Mouse (Mus musculus): ENCODE measurements around the gene Ifngr1.

Gene Ifngr1

DNA sequence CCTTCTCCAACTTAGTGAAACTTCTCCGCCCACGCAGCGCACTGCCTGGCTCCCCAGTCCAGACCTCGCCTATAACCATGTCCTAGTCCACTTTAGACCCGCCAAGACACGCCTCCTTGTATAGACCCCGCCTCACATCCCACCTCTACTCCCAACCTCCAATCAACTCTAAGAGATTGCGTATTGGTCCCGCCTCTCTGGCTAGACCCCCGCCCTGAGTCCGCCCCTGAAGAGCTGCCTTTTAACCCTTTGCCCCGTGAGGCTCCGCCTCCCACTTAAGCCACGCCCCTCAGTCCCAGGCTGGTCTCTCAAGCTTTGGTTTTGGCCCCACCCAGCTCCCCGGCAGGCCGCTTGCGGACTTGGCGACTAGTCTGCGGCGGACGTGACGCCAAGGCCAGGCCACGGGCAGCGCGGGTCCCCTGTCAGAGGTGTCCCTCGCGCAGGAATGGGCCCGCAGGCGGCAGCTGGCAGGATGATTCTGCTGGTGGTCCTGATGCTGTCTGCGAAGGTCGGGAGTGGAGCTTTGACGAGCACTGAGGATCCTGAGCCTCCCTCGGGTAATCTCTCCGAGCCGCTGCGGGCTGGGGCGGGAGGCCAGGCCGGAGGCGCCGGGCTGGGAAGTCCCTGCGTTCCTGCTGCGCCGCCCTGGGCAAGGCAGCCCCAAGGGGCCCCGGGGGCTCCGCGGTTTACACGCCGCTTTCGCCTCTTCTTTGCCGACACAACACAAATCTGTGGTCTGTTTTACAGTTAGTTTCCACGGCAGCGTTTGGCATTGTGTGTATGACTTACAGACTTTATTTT lies at the start of gene Ifngr1:
TSS of gene Ifngr1 (plus strand) at position 309 of the 801 bp plus-strand sequence.
- peak; percentile 100 for DNase-seq

DNA sequence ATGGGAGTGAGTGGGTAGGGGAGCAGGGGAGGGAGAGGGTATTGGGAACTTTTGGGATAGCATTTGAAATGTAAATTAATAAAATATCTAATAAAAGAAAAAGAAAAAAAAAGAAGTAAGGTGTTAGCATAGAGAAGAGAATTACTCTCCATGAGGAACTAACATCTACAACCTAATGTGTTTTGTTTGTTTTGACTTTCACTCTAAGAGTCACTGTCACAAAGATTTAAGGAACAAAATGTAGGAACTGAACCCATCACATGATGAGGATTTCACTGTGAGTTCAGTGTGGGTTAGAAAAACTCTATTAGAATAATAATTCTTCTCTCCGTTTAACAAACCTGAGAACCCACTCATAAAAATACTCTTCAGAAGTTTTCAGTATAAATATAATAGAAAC lies 44.9 kb upstream of the Ifngr1 start:
- no peak for DNase-seq

DNA sequence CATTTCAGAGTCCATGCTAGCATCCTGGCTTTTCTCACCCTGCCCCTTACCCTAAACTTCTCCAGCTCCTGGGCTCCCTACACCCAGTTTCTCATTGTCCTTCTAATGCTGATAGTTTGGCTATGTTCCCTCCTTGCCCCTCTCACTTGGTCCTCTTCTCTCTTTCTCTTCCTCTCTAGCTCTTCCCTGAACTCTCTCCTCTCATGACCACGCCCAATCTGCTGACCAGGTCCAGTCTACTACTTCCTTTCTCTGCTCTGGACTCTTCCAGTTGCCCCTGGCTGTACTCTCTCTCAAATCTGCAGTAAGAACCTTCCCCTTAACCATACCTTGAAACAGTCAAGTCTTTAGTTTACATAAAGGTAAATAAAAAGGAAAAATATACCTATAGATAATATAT lies 43.7 kb upstream of the Ifngr1 start:
- no peak for DNase-seq

GRCm38 (mm10) chr10:19548491-19548890 lies 43.3 kb upstream of the Ifngr1 start:
- DNase-seq: no peak

- no peak for DNase-seq
Observed at GRCm38 (mm10) chr10:19551585-19551984, 40.2 kb upstream of the Ifngr1 start.

DNA sequence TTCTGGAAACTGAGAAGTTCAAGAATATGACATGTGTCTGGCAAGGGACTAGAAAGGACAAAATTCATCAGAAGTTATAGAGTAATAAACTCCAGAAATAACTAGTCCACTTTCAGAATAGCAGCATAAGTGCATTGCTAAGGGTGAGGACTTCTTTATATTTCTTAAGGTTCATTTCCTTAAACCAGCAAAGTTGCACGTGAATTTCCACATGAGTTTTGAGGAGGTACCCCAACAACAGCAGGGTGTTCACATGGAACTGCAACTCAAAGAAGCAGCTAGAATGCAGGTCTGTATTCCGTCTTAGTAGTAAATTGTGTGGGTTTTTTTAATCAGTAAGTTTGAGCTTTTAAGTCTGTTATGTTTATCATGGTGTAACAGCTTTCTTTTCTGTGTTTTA lies 37.9 kb upstream of the Ifngr1 start:
- DNase-seq: no peak

GRCm38 (mm10) chr10:19557696-19558095 lies 34.1 kb upstream of the Ifngr1 start:
- no peak for DNase-seq

DNA sequence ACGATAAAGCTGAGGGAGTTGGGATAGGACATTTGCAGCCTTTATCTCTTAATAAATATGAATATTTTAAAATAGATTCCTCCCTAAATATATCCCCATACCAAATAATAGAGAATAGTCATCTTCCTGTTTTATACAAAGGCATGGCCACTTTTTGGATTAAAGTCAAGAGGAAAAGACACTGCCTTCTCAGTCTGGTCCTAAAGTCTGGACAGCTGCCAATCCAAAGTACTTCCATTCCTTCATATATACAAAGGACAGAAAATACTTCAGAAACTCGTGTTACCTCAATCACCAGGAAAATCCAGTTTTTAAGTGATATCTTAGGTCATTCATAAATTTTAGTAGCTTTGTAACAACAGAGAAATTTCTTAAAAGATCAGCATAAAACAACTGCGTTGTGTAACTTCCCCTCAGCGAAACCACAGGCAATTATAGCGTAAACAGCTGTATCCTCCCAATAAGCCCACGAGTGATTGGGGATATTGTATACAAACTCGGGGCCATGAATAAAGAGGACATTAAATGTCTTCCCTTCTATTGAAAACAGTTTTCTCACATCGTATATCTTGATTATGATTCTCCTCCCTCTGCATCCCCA lies 32.1 kb upstream of the Ifngr1 start:
- DNase-seq: peak in 1 of 2 experiments; percentile 11

DNA sequence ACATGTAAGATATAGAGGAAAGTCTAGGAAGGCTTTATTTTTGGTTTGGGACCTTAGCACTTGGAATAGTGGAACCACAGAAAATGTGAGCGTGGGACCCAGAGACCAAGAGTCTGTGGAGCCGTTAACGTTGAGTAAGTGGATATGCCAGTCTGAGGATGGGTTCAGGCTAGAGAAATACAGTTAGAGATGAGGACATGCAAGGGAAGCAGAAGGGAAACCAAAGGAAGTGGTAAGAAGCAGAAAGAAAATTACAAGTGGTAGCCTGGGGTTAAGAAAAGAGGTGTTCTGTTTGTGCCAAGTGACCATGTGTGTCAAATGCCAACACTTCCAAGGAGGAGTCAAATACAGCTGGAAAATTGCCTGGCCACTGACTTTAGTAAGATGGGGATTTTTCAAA lies 29.2 kb upstream of the Ifngr1 start:
- no peak for DNase-seq

- peak in 1 of 2 experiments; percentile 50 for DNase-seq
Observed at GRCm38 (mm10) chr10:19563443-19563861, 28.3 kb upstream of the Ifngr1 start.

GRCm38 (mm10) chr10:19567481-19567880 lies 24.3 kb upstream of the Ifngr1 start:
- DNase-seq: no peak

GRCm38 (mm10) chr10:19570288-19570687 lies 21.5 kb upstream of the Ifngr1 start:
- no peak for DNase-seq

- no peak for DNase-seq
Observed at GRCm38 (mm10) chr10:19570716-19571115, 21.0 kb upstream of the Ifngr1 start.

DNA sequence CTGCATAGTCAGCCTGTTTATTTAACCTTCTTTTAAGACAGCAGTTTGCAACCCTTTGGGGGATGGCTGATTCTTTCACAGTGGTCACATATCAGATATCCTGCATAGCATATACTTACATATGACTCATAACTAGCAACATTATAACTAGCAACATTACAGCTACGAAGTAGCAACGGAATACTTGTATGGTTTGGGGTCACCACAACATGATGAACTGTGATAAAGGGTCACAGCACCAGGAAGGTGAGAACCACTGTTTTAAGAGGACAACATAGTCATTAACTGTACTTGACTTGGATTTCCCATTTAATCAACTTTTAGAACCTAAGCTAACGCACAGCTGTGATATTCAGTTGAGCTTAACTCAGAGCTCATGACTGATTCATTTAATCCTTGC lies 14.2 kb upstream of the Ifngr1 start:
- no peak for DNase-seq

- no peak for DNase-seq
Observed at GRCm38 (mm10) chr10:19578001-19578400, 13.7 kb upstream of the Ifngr1 start.

DNA sequence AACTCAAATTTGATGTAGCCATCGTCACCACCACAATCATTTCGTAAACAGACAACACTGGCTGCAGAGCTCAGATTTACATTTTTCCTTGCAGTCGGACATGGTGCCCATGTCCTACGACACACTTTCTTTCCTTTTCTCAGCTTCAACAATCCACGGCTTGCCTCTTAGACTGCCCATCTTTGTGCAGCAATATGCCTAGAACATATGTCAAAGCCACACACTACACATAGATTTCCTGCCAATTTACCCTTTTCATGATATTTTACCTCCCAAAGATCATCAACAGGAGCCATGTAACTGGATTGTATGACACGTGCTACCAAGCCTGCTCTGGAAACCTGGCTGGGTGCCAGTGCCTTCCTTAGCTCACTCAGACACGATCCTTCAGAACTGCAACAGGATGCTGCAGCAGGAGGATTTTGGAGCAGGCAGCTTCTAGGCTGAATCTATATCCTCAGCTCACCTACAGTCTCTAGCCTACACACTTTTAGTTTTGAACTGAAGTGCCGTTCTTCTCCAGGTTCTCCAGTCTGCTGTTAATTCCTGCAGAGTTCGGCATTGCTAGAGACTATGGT lies 13.3 kb upstream of the Ifngr1 start:
- DNase-seq: no peak

GRCm38 (mm10) chr10:19580660-19581059 lies 11.1 kb upstream of the Ifngr1 start:
- no peak for DNase-seq

DNA sequence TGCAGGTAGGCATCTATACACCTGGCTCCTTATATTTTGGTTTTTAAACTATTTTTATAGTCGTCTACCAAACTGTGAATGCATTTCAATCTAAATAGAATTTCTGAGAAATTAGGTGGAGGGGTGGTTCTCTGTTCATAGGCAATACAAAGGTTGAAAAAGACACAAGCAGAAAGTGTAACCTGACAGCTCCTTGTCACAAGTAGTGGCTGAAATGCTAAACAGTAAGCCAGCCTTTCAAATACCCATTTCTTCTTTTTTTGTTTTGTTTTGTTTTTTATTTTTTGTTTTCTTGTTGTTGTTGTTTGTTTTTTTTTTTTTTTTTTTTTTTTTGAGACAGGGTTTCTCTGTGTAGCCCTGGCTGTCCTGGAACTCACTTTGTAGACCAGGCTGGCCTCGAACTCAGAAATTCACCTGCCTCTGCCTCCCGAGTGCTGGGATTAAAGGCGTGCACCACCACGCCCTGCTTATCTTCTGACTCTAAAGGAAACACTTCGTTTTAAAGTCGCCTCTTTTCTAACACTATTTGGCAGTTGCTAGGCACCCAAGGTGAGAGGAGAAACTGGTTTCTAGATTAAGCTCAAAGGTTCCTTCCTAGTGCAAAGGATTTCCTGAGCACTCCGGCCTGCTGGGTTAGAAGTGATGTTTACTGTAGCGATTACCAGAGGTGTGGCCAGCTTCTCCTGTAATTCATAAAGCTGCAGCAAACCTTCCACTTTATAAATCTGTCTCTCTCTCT lies 9.7 kb upstream of the Ifngr1 start:
- peak in 1 of 2 experiments; percentile 37 for DNase-seq

DNA sequence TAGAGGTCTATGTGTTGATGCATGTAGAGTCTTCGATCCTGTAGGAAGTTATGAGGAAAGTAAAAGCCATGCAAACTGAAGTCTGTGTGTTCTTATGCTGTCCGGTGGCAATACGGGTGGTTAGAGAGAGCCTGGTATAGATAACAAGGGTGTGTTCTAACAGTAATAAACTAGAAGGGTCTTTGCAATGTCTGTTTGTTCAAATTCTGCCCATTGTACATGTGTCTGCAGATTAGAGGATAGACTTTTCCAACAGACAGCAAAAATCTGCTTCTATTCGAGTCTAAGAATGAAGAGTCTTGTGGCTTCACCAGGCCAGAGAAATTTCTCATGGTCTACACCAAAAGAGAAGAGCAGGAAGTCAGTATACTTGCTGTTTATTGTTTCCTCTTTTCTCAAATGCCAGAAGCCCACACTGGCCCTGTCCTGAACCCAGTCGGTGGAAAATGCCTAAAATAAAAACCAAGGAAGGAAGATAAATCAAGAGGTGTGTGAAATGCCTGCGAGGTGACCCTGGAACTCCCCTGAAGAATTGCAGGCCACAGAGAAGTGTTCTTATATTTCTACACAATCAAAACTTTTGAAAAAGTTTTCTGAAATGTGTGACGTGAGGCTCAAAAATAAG lies 8.8 kb upstream of the Ifngr1 start:
- DNase-seq: no peak

GRCm38 (mm10) chr10:19584064-19584463 lies 7.7 kb upstream of the Ifngr1 start:
- peak in 1 of 2 experiments; percentile 37 for DNase-seq

DNA sequence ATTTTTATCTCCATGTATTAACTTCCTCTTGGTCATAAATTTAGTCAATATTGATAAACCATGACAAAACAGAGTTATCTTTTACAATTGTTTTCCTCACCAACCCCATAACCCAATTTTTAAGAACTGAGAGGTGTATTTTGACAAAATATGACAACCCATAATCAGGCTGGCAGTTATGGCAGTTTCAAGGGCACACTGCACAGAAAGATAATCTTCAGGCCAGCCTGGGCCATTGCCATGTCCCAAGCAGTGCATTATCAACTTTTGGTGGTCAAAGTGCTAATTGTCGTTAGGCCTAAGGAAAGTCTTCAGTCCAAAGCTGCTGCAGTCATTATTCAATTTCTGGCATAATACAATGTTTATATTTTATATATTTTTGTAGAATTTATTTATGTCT lies 6.9 kb upstream of the Ifngr1 start:
- no peak for DNase-seq

- DNase-seq: no peak
Observed at GRCm38 (mm10) chr10:19585860-19586259, 5.9 kb upstream of the Ifngr1 start.

GRCm38 (mm10) chr10:19587281-19587680 lies 4.5 kb upstream of the Ifngr1 start:
- DNase-seq: no peak

Measured in lung, adult 18-20 months (tissue).